Mouse (Mus musculus) cerebellum, adult 11 months (tissue): ENCODE data around the gene Adgrb3.

Source experiments
- DNase-seq: peaks from one replicate; pipeline ENCODE4 v3.0.0; 2022

Gene Adgrb3

DNA sequence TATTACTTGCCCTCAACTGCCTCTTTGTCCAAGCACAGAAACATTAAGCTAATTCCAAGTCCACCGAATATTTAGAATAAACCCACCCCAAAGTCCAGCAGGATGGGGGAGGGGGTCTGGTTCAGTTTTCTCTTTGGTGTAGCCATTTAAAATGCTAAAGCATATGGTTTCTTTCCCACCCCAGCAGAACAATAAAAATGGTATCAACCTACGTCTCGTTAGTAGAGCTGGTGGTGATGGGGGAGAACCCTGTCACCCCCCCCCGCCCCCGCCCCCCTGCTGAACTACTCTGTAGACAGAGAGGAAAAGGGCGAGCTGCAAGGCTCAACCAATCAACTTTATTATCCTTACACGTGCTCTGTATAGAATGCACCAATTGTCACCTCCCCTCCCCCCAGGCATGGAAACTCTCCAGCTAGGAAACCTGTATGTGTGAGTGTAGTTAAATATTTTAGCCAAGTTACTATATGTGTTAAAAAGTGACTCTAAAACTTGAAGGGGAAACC is 600.2 kb downstream of the Adgrb3 start:
- DNase-seq: peak; percentile 30

GRCm38 (mm10) chr1:25228381-25229244 is 600.9 kb downstream of the Adgrb3 start:
- peak; percentile 57 for DNase-seq

- DNase-seq: no peak
These were observed 601.6 kb downstream of the Adgrb3 start for GRCm38 (mm10) chr1:25227880-25228279.

GRCm38 (mm10) chr1:25204636-25205035 is 624.9 kb downstream of the Adgrb3 start:
- DNase-seq: no peak

DNA sequence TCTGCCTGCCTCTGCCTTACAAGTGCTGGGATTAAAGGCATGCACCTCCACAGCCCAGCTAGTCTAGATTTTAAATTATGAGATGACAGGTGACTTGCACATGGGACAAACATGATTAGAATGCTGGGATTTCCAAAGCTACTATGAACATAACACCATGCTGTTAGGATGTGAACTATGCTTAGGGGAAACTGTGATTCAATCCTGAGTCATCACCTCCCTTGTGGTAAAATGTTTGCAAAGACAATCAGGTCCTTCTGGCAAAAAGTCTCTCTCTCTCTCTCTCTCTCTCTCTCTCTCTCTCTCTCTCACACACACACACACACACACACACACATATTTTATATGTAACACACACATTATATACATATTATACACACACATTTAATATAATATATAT is 630.1 kb downstream of the Adgrb3 start:
- DNase-seq: no peak

DNA sequence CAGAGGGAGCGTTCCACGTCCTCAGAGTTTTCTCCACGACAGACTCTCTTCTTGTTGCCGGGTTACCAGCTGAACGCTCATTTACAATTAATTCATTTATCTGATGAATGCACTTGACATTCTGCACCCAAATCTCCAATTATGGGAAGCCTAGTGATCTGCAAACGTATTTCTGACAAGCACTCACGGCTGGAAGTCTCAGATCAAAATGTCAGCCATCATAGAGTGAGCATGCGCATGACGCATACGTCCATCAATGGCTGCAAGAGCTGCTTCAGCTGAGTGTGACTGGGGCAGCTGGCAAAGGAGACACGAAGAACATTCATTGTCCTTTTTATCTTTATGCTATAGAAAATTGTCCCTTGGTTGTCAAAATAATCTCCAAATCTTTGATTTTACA is 637.5 kb downstream of the Adgrb3 start:
- DNase-seq: no peak

DNA sequence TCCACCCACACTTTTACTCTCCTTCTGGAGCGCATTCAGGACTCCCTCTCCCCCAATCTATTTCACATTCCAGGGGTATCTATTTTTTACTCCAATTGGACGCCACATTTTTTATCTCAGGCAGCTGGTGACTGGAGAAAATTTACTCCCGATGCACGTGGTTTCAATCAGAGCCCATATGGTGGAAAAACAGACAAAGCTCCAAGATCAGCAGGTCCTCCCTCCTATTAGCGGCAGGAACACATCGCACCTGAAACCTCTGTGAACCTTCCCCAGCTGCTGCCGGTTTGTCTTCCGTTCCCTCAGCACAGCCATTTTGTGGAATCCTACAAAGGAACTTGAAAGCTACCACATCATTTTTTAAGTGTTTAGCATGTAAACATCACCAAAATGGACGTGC is 640.2 kb downstream of the Adgrb3 start:
- no peak for DNase-seq

DNA sequence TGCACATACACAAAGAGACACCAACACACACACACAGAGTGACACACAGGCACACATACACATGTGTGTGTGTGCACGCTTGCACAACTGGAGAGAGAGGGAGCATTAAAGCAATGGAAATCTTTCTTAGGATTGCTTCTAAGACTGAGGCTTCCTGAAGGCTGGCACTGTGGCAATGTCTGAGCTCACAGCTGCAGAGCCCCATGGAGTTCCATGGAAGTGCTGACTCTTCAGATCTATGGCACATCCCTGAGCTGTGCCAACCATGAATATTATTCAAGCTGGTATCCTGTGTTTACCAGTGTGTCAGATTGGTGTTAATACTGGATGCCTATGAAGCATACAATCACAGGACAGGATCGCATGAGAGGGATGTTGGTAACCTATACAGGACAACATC is 643.6 kb downstream of the Adgrb3 start:
- no peak for DNase-seq

GRCm38 (mm10) chr1:25181881-25182280 is 647.6 kb downstream of the Adgrb3 start:
- DNase-seq: no peak

DNA sequence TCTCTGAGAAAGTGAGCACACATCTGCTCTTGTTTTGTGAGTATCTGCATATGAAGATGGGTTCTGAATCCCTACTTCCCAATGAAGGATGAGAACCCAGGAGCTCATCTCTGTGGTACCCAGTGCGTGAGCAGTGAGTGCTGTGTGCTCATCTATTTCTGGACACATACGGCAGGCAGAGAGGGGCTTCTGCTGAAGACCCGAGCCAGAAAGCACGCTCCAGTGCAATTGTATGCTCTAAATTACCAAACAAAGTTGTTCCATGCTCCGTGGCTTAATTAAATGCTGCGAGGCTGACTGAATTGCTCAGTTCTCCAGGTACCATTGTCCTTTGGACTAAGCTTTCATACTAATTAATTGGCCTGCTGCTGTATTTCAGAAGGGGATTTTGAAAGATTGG is 648.9 kb downstream of the Adgrb3 start:
- DNase-seq: no peak

DNA sequence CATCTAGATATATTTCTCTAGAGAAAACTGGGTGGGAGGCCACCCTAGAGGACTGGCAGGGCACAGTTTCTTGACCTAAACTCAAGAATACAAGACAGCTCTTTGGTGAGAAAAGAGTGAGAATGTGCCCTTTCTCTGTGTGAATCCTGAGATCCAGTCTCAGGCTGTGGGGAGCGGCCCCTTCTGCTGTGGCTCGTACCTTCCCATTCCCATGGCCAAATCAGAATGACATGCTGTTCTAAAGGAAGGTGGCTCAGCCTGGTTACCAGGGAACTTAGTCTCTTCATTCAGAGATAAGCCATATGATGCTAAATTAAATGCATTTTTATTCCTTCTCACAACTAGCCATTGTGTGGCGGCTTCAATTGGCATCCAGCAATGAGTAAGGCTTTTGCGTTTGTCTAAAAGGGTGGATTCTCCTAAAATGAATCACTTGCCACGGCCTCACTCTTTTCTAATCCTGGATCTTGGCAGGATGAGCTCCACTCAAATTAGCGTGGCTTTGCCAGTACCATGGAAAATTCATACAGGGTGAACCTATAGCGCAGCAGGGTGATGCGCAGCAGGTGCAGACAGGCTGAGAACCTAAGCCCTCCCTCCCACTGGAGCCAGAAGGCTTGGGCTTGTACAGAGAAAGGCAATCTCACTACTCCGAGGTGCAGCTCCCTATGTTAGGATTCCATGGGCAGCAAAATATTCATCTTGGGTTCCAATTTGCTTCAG is 649.5 kb downstream of the Adgrb3 start:
- DNase-seq: peak; percentile 12

DNA sequence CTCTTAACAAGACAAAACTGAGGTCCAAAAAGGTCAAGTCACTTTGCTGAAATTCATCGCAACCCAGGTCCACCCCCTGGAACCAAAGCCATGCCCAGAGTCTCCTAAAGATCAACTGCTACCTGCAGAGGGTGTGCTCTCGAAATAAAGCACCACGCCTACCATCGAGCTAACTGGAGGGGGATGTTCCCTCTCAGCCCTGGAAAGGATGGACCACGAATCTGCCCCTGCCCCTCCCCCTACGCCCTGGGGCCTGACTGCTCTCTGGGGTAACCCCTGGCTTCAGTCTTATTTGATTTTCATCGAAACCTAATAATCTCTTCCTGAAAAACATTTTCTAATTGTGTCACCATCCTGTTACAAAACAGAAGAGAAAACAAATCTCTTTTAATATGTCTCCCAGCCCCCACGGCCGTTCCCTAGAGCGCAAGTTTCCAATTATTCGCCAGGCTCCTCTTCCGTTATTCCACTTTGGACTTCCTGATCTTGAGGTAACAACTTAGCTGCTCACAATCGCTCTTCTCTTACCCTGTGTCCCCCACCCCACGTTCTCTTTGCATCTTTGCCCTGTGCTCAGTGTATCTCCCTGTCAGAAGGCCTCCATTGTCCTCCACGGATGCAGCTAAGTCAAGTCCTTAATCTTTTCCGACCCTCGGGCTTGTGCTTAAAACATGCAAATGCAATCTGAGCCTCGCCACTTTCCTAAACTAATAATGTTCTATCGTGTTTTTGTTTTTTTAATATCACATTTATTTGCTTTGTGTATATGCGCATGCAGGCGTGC is 651.0 kb downstream of the Adgrb3 start:
- no peak for DNase-seq

DNA sequence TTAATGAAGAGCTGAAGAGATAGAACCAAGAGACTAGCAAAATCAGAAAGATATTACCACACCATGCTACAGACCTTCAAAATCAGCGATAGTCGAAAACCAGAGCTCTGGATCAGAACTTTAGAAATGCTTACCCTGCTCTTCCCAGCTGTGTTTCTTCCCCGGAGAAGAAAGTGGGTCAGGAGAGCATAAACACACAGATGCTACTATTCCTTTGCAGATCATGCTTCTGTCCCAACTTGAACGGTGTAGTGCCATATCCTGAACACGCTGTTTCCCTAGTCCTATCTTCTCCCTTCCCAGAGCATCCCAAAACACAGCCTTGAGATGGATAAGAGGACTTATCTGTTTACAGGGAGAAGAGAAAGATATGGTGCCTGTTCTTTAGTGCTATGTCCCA is 662.4 kb downstream of the Adgrb3 start:
- DNase-seq: no peak

GRCm38 (mm10) chr1:25166036-25166796 is 663.3 kb downstream of the Adgrb3 start:
- peak; percentile 18 for DNase-seq

GRCm38 (mm10) chr1:25163561-25163960 is 665.9 kb downstream of the Adgrb3 start:
- DNase-seq: no peak

GRCm38 (mm10) chr1:25146206-25146605 is 683.3 kb downstream of the Adgrb3 start:
- DNase-seq: no peak

- no peak for DNase-seq
These were observed 697.2 kb downstream of the Adgrb3 start for GRCm38 (mm10) chr1:25132150-25132824.

DNA sequence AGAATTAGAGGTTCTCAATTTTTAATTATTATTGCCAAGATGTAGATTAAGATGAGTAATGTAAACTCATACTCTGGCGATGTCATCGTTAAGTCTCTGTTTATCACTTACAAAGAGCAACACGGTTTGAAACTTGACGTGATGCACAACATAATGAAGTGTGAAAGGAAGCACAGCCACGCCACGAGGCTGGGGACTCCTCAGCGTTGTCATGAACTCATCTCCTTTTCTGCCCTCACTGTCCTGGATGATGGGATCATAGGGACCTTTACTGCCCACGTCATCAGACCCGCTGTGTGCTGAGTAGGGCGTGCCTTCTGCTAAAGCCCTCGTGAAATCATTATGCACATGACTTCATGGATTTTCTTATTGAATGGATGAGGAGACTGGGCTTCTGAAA is 714.0 kb downstream of the Adgrb3 start:
- DNase-seq: no peak

DNA sequence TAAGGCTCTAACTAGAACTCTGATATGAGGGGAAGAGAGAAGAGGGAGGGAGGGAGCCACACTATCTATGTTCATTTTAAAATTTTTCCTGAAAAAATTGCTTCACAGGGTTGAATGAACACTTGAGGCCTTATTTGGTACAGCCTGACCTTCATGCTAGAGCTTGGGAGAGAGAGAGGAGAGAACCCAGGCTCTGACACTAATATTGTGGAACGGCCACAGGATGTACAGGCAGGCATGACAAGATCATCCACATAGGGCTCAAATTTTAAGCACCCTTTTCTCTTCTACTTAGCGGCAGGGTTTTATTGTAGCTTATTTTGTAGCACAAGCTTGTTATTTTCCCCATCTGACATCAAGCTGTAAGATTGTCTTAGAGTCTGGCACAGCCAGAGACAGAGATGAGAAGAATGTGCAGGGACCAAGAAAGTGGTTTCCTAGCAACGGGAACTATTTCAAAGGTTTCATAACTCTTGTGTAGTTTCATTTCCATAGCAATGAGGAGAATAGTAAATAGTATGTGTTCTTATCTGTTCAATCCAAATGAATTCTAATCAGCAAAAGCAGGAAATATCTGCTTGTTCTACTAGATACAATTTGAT is 721.9 kb downstream of the Adgrb3 start:
- no peak for DNase-seq

GRCm38 (mm10) chr1:25106679-25107078 is 722.8 kb downstream of the Adgrb3 start:
- DNase-seq: no peak

DNA sequence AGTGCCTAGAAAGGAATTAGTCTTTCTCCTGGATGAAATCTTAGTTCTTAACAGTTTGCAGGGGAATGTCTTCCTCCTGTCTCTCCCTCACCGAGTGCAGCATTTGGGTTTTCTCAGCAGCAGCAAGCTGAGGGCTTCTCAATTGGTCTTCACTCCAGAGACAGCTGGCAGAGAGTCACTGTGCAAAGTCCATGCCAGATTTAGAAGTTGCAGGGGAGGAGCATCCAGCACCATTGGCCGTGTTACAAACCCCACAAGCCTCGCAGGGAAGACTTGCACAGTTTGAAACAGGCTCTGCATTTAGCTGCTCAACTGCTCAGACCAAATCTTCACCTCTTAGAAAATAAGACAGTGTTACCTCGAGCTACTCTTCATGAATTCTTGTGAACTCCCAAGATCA is 724.1 kb downstream of the Adgrb3 start:
- DNase-seq: peak; percentile 55
